Mouse (Mus musculus): Measurements from ENCODE around the gene Inpp4b. TPM values are rescaled to one million over a fixed set of nuclear protein-coding genes. Genes with fewer than 3 reads are reported as not detected.

The Inpp4b gene
- polyA plus RNA-seq, 1 experiment from 2014 or later = 6.0 TPM

DNA sequence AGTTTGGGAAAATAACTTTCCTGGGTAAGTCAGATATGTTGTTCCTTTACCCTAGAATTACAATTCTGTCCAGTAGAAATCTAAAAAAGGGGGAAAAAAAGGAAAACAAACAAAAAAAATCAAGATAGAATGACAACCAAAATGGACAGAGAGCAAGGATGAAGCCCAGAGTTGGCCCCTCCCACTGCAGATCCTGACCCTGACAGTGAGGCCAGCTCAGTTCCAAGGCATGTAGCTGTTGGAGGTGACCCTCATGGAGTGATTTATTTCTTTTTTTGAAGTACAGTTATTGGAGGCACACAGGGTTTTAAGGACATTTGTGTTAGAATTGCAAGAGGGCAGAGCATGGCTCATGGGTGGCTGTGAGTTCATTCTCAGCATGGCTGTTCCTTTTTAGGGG is 258.8 kb downstream of the Inpp4b start:
- H3K27me3 ChIP-seq (replicated peaks) = no peaks in the 10 kb centered on the region
- no peaks in the 10 kb centered on the region for H3K9me3 ChIP-seq
- no peak overlapping the region for H3K4me3 ChIP-seq (replicated peaks)
- H3K9ac ChIP-seq = no peak overlapping the region
- H3K4me2 ChIP-seq (replicated peaks) = no peak overlapping the region
- H3K4me1 ChIP-seq (replicated peaks) = no peaks in the 10 kb centered on the region
- ATAC-seq = no peak
- H3K36me3 ChIP-seq = no peaks in the 10 kb centered on the region
- H3K27ac ChIP-seq = no peak overlapping the region

GRCm38 (mm10) chr8:81608082-81608481 is 265.7 kb downstream of the Inpp4b start:
- H3K4me2 ChIP-seq (replicated peaks) = no peak overlapping the region

DNA sequence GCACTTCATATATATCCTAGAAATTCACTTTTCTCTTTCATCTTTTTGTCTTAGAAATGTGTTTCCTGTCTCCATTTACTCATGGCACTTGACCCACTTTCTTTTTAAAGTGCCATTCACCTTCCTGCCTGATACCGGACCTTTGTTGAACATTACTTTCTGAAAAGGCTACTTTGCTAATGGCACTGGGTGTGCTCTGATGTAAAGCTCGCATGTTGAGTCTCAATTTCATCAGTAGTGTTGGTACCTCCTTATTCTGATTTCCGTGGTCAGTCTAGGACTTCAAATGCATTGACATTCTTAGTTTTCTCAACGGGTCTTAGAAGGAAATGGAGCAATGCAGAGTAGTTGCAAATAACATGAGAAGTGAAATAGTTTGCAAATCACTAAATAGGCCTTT is 266.7 kb downstream of the Inpp4b start:
- ATAC-seq = no peak
- no peak overlapping the region for H3K4me3 ChIP-seq (replicated peaks)
- 71% methylated on average over 4 of the region's 4 CpGs for WGBS
- no peaks in the 10 kb centered on the region for H3K36me3 ChIP-seq
- H3K9me3 ChIP-seq = no peaks in the 10 kb centered on the region
- H3K27me3 ChIP-seq (replicated peaks) = no peaks in the 10 kb centered on the region
- H3K4me2 ChIP-seq (replicated peaks) = no peak overlapping the region
- H3K27ac ChIP-seq = no peak overlapping the region
- no peaks in the 10 kb centered on the region for H3K4me1 ChIP-seq (replicated peaks)
- no peak overlapping the region for H3K9ac ChIP-seq

More at GRCm38 (mm10) chr8:81608082-81608481, 265.7 kb downstream of the Inpp4b start:
- no peaks in the 10 kb centered on the region for H3K36me3 ChIP-seq
- H3K27me3 ChIP-seq (replicated peaks) = no peaks in the 10 kb centered on the region
- H3K4me1 ChIP-seq (replicated peaks) = no peaks in the 10 kb centered on the region
- H3K4me3 ChIP-seq (replicated peaks) = no peak overlapping the region
- WGBS = 76% methylated on average over 1 of the region's 1 CpGs
- no peak overlapping the region for H3K27ac ChIP-seq
- no peaks in the 10 kb centered on the region for H3K9me3 ChIP-seq
- H3K9ac ChIP-seq = no peak overlapping the region
- ATAC-seq = no peak

- Histone ChIP-seq H3K36me3 (no peaks in the 10 kb centered on the region), H3K4me2 (replicated peaks) (no peak overlapping the region), H3K27ac (no peak overlapping the region), H3K4me3 (replicated peaks) (no peak overlapping the region), H3K9me3 (no peaks in the 10 kb centered on the region), H3K4me1 (replicated peaks) (no peaks in the 10 kb centered on the region), H3K27me3 (replicated peaks) (no peaks in the 10 kb centered on the region), H3K9ac (no peak overlapping the region)
- 34% methylated on average over 2 of the region's 2 CpGs for WGBS
- no peak for ATAC-seq
These were observed 270.3 kb downstream of the Inpp4b start for GRCm38 (mm10) chr8:81612611-81613010.

DNA sequence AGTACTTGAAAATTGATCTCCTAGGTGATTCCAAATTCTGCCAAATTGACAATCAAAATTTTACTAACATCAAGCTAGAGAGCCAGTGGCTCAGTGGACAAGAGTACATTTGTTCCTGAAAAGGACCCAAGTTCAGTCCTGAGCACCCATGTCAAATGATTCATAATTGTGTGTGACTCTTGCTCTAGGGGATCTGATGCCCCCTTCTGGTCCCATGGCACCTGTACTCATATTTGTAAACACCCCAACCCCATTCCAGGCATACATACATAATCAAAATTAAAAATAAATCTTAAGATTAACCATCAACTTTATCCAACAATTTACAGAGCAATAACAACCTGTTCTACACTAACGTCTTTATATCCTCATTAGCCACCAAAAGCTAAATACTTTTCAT is 271.8 kb downstream of the Inpp4b start:
- Histone ChIP-seq H3K4me3 (replicated peaks) (no peak overlapping the region), H3K27ac (no peak overlapping the region), H3K36me3 (no peaks in the 10 kb centered on the region), H3K9ac (no peak overlapping the region), H3K27me3 (replicated peaks) (no peaks in the 10 kb centered on the region), H3K4me2 (replicated peaks) (no peak overlapping the region), H3K9me3 (no peaks in the 10 kb centered on the region), H3K4me1 (replicated peaks) (no peaks in the 10 kb centered on the region)
- WGBS = 77% methylated on average over 1 of the region's 1 CpGs
- ATAC-seq = no peak

- no peaks in the 10 kb centered on the region for H3K27me3 ChIP-seq (replicated peaks)
- ATAC-seq = no peak
- H3K27ac ChIP-seq = no peak overlapping the region
- H3K9me3 ChIP-seq = no peaks in the 10 kb centered on the region
- H3K36me3 ChIP-seq = no peaks in the 10 kb centered on the region
- no peak overlapping the region for H3K4me3 ChIP-seq (replicated peaks)
- H3K4me1 ChIP-seq (replicated peaks) = no peaks in the 10 kb centered on the region
- 64% methylated on average over 2 of the region's 2 CpGs for WGBS
- no peak overlapping the region for H3K9ac ChIP-seq
- H3K4me2 ChIP-seq (replicated peaks) = no peak overlapping the region
These were observed 272.2 kb downstream of the Inpp4b start for GRCm38 (mm10) chr8:81614605-81615004.

DNA sequence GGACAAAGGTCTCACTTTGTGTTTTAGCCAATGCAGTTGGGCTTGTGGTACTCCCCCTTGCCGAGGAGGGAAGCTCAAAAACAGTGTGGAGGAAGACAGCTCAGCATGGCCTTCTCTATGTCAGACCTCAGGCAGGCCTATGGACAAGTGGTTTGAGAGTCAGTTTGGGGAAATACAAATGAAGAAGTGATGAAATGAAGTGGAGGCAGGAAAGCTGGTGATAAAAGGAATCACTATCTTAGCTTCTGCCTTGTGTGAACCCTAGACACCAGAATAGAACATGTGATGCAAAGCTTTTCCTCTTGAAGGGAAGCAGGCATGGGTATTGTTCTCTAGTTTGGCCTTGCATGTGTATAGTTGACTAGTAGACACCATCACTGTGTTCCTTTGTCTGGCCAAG is 273.2 kb downstream of the Inpp4b start:
- no peak overlapping the region for H3K9ac ChIP-seq
- H3K27ac ChIP-seq = no peak overlapping the region
- H3K9me3 ChIP-seq = no peaks in the 10 kb centered on the region
- H3K4me2 ChIP-seq (replicated peaks) = no peak overlapping the region
- WGBS = 89% methylated on average over 1 of the region's 1 CpGs
- no peaks in the 10 kb centered on the region for H3K27me3 ChIP-seq (replicated peaks)
- ATAC-seq = no peak
- no peaks in the 10 kb centered on the region for H3K4me1 ChIP-seq (replicated peaks)
- no peak overlapping the region for H3K4me3 ChIP-seq (replicated peaks)
- H3K36me3 ChIP-seq = no peaks in the 10 kb centered on the region

GRCm38 (mm10) chr8:81618918-81619317 is 276.6 kb downstream of the Inpp4b start:
- Histone ChIP-seq H3K4me3 (replicated peaks) (no peak overlapping the region), H3K9ac (no peak overlapping the region), H3K4me2 (replicated peaks) (no peak overlapping the region), H3K4me1 (replicated peaks) (no peaks in the 10 kb centered on the region), H3K27me3 (replicated peaks) (no peaks in the 10 kb centered on the region), H3K27ac (no peak overlapping the region), H3K36me3 (no peaks in the 10 kb centered on the region), H3K9me3 (no peaks in the 10 kb centered on the region)
- ATAC-seq = no peak
- WGBS = 91% methylated on average over 3 of the region's 3 CpGs

- Histone ChIP-seq H3K4me1 (replicated peaks) (no peaks in the 10 kb centered on the region), H3K9me3 (no peaks in the 10 kb centered on the region)
- ATAC-seq = no peak
These were observed 292.7 kb downstream of the Inpp4b start for GRCm38 (mm10) chr8:81635015-81635414.

GRCm38 (mm10) chr8:81635912-81636583 is 293.7 kb downstream of the Inpp4b start:
- Histone ChIP-seq H3K27me3 (replicated peaks) (no peaks in the 10 kb centered on the region), H3K9me3 (no peaks in the 10 kb centered on the region), H3K9ac (no peak overlapping the region), H3K4me3 (replicated peaks) (no peak overlapping the region), H3K4me2 (replicated peaks) (no peak overlapping the region), H3K36me3 (no peaks in the 10 kb centered on the region), H3K27ac (no peak overlapping the region), H3K4me1 (replicated peaks) (no peaks in the 10 kb centered on the region)
- WGBS = 85% methylated on average over 2 of the region's 2 CpGs
- ATAC-seq = no peak

More at GRCm38 (mm10) chr8:81635015-81635414, 292.7 kb downstream of the Inpp4b start:
- H3K4me3 ChIP-seq (replicated peaks) = no peak overlapping the region
- WGBS = 85% methylated on average over 1 of the region's 1 CpGs
- H3K4me2 ChIP-seq (replicated peaks) = no peak overlapping the region
- no peaks in the 10 kb centered on the region for H3K36me3 ChIP-seq
- H3K27ac ChIP-seq = no peak overlapping the region
- no peak overlapping the region for H3K9ac ChIP-seq
- no peaks in the 10 kb centered on the region for H3K27me3 ChIP-seq (replicated peaks)

GRCm38 (mm10) chr8:81638478-81638877 is 296.1 kb downstream of the Inpp4b start:
- Histone ChIP-seq H3K9me3 (no peaks in the 10 kb centered on the region), H3K27ac (no peak overlapping the region), H3K4me2 (replicated peaks) (no peak overlapping the region), H3K27me3 (replicated peaks) (no peaks in the 10 kb centered on the region), H3K4me3 (replicated peaks) (no peak overlapping the region), H3K36me3 (no peaks in the 10 kb centered on the region), H3K4me1 (replicated peaks) (no peaks in the 10 kb centered on the region), H3K9ac (no peak overlapping the region)
- 70% methylated on average over 3 of the region's 3 CpGs for WGBS
- no peak for ATAC-seq

DNA sequence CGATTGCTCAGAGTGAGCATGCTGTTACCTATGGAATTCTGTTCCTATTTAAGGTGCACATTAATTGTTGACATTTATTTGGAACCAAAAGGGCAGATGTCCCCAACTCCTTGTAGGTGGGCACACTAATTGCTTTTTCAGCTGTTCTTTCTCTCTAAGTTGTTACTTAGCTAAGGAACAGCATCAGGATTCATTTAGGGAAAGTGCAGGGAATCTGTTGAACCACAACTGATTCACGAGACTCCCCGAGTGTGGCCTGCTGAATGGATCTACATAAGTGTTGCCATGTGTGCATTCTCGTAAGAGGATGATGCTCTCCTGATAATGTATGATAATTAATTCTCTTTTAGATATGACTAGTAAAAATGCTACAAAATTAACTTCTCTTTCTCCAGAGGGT is 297.5 kb downstream of the Inpp4b start:
- no peak for ATAC-seq
- 85% methylated on average over 4 of the region's 4 CpGs for WGBS
- no peaks in the 10 kb centered on the region for H3K36me3 ChIP-seq
- H3K4me2 ChIP-seq (replicated peaks) = no peak overlapping the region
- no peaks in the 10 kb centered on the region for H3K27me3 ChIP-seq (replicated peaks)
- H3K4me1 ChIP-seq (replicated peaks) = no peaks in the 10 kb centered on the region
- H3K4me3 ChIP-seq (replicated peaks) = no peak overlapping the region
- H3K9me3 ChIP-seq = no peaks in the 10 kb centered on the region
- no peak overlapping the region for H3K27ac ChIP-seq
- no peak overlapping the region for H3K9ac ChIP-seq

DNA sequence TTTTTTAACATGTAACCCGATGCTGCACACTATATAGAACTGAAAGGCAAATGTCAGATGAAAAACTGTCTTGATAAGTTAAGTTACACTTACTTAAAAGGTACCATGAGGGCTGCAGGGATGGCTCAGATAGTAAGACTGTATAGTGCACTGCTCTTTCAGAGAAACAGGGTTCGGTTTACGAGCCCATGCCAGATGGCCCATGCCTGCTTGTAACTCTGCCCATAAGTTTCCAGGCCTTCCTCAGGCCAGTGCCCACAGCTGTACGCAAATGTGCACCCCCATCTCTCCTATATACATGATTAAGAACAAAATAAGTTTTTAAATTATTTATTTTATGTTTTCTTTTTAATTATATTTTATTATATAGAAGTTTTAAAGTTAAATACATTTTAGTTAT is 300.7 kb downstream of the Inpp4b start:
- WGBS = 79% methylated on average over 4 of the region's 4 CpGs
- no peak overlapping the region for H3K9ac ChIP-seq
- no peak overlapping the region for H3K27ac ChIP-seq
- no peaks in the 10 kb centered on the region for H3K27me3 ChIP-seq (replicated peaks)
- no peak overlapping the region for H3K4me2 ChIP-seq (replicated peaks)
- no peaks in the 10 kb centered on the region for H3K4me1 ChIP-seq (replicated peaks)
- H3K36me3 ChIP-seq = no peaks in the 10 kb centered on the region
- H3K9me3 ChIP-seq = no peaks in the 10 kb centered on the region
- H3K4me3 ChIP-seq (replicated peaks) = no peak overlapping the region
- ATAC-seq = no peak

Measured in intestine, embryonic 15.5 days (tissue).